Mouse (Mus musculus): ENCODE measurements around the gene Mas1.

- TF ChIP-seq CTCF (IDR thresholded peaks at IDR 0.05; ENCODE audit: low read depth, low read length) (no peak), EP300 (IDR thresholded peaks at IDR 0.05; ENCODE audit: insufficient read depth, low read depth, low read length) (no peak), POLR2A (IDR thresholded peaks at IDR 0.05; ENCODE audit: insufficient read depth, low read length) (no peak)
These were observed 3.8 kb downstream of the Mas1 start for GRCm38 (mm10) chr17:12864111-12864510.
